Mouse (Mus musculus): ENCODE results near the gene Scap.

- no peak for TF ChIP-seq CTCF (conservative IDR thresholded peaks at IDR 0.05 in 1 of 2, IDR thresholded peaks at IDR 0.05 in 1 of 2; ENCODE audit: low read depth in 2 of 2, low read length in 2 of 2)
- no peak for TF ChIP-seq HCFC1 (IDR thresholded peaks at IDR 0.05; ENCODE audit: low read depth, low read length)
- no peak for TF ChIP-seq ZNF384 (IDR thresholded peaks at IDR 0.05; ENCODE audit: low read depth, low read length)
- TF ChIP-seq EP300 (IDR thresholded peaks at IDR 0.05; ENCODE audit: low read length) = no peak
- TF ChIP-seq POLR2A (IDR thresholded peaks at IDR 0.05; ENCODE audit: low read depth, low read length) = no peak
Measured at GRCm38 (mm10) chr9:110293873-110294415, 39.1 kb upstream of the Scap start.
